Mouse (Mus musculus) midbrain, embryonic 11.5 days (tissue): Measurements from ENCODE around the gene Cxcl12. TPM values are rescaled to one million over a fixed set of nuclear protein-coding genes. Genes with fewer than 3 reads are reported as not detected.

Source experiments
- ATAC-seq: fragments of 200-750 bp; cut with Nextera tagmentation; 2 replicates; pipeline ENCODE4 v1.8.0; 2017; ENCODE audit warnings: moderate TSS enrichment, moderate library complexity; ENCODE audit not compliant: low FRiP score
- DNase-seq: peaks from one replicate; pipeline ENCODE4 v3.0.0; 2015; ENCODE audit warnings: low spot score; ENCODE audit errors: missing footprints
- H3K27ac ChIP-seq: fragments of 300-500 bp; sonication (generic); 2 replicates; pipeline ENCODE4 v1.5.1; 2014; ENCODE audit warnings: low read depth, low read length
- H3K27me3 ChIP-seq: fragments of 300-500 bp; sonication (generic); 2 replicates; pipeline ENCODE4 v1.6.1; 2014; ENCODE audit warnings: mild to moderate bottlenecking, low read length, moderate library complexity, mixed read lengths; ENCODE audit not compliant: control insufficient read depth, insufficient read depth
- H3K36me3 ChIP-seq: fragments of 300-500 bp; sonication (generic); 2 replicates; pipeline ENCODE4 v1.6.1; 2014; ENCODE audit warnings: mild to moderate bottlenecking, low read length, moderate library complexity, mixed read lengths; ENCODE audit not compliant: control insufficient read depth, insufficient read depth
- H3K4me1 ChIP-seq: fragments of 300-500 bp; sonication (generic); 2 replicates; pipeline ENCODE4 v1.6.1; 2014; ENCODE audit warnings: low read length; ENCODE audit not compliant: control insufficient read depth, insufficient read depth
- H3K4me2 ChIP-seq: fragments of 300-500 bp; sonication (generic); 2 replicates; pipeline ENCODE4 v1.6.1; 2014; ENCODE audit warnings: mild to moderate bottlenecking, moderate library complexity
- H3K4me3 ChIP-seq: fragments of 300-500 bp; sonication (generic); 2 replicates; pipeline ENCODE4 v1.5.1; 2014; ENCODE audit warnings: low read depth, low read length
- H3K9ac ChIP-seq: fragments of 300-500 bp; sonication (generic); 2 replicates; pipeline ENCODE4 v1.6.1; 2014; ENCODE audit warnings: low read length
- H3K9me3 ChIP-seq: fragments of 300-500 bp; sonication (generic); 2 replicates; pipeline ENCODE4 v1.6.1; 2016; ENCODE audit warnings: low read length; ENCODE audit not compliant: control insufficient read depth
- WGBS: fragments of 180-500 bp; shearing (Covaris S2); extraction: QIAGEN DNeasy Blood & Tissue Kit; methylation state at CpG from one replicate; pipeline ENCODE4 v1.1.7; 2014; 5-methylcytosine and 5-hydroxymethylcytosine counted together
- polyA plus RNA-seq: library from polyadenylated mRNA; unstranded; fragments of >200 nt; fragmentation: Nextera tagmentation; extraction: Ambion mirVana; gene quantifications from 2 replicates; pipeline ENCODE4 v1.2.1, GENCODE M21; 2014

The Cxcl12 gene
- polyA plus RNA-seq, result 70.9 and 79.2 TPM in 2 replicates

- under 1% methylated on average over 57 of the region's 64 CpGs for WGBS
- ATAC-seq (peak; percentile 63), DNase-seq (peak; percentile 96)
- no peak within 1 kb of the TSS for H3K27ac ChIP-seq
- peak within 1 kb of the TSS; percentile 65 for H3K9ac ChIP-seq
- H3K36me3 ChIP-seq, result no peaks in the 10 kb centered on the region
- no peaks in the 10 kb centered on the region for H3K9me3 ChIP-seq
- H3K4me3 ChIP-seq, result peak within 1 kb of the TSS; percentile 56
- peaks cover 16% of the 10 kb centered on the region for H3K4me1 ChIP-seq
- H3K4me2 ChIP-seq, result peak within 1 kb of the TSS; percentile 94
- H3K27me3 ChIP-seq, result peaks cover 48% of the 10 kb centered on the region
These were observed at the start of gene Cxcl12 for GRCm38 (mm10) chr6:117168321-117169011. Gene Cxcl12 (plus strand): TSS chr6:117168535.

DNA sequence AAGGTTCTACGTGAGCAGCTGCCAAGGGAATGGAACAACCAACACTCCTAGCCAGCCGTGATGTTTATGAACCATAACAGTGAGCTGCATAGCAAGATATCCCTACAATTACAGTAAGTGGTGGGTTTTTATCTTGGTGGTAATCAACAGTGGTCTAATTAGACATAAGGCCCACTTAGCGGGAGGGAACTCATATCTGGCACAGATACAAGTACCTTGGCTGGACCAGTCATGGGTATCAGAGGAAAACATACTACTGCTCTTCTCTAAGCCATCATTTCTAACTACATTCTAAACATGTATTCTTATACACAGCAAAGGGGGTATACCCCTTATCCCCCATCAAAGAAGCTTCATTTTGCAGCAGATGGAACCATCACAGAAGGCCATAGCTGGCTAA, 46.3 kb upstream of the Cxcl12 start:
- Histone ChIP-seq H3K4me2 (no peak overlapping the region), H3K27me3 (no peaks in the 10 kb centered on the region), H3K9ac (no peak overlapping the region), H3K4me1 (no peaks in the 10 kb centered on the region), H3K27ac (no peak overlapping the region), H3K4me3 (no peak overlapping the region), H3K9me3 (no peaks in the 10 kb centered on the region), H3K36me3 (no peaks in the 10 kb centered on the region)
- DNase-seq (no peak), ATAC-seq (no peak)
- 95% methylated on average over 3 of the region's 3 CpGs for WGBS

GRCm38 (mm10) chr6:117126356-117126755, 42.0 kb upstream of the Cxcl12 start:
- WGBS, result 91% methylated on average over 1 of the region's 1 CpGs
- DNase-seq (no peak), ATAC-seq (no peak)
- Histone ChIP-seq H3K9ac (no peak overlapping the region), H3K4me1 (no peaks in the 10 kb centered on the region), H3K27me3 (no peaks in the 10 kb centered on the region), H3K4me3 (no peak overlapping the region), H3K4me2 (no peak overlapping the region), H3K9me3 (no peaks in the 10 kb centered on the region), H3K36me3 (no peaks in the 10 kb centered on the region), H3K27ac (no peak overlapping the region)

- ATAC-seq, result no peak
- no peaks in the 10 kb centered on the region for H3K36me3 ChIP-seq
- DNase-seq, result no peak
- H3K9ac ChIP-seq, result no peak overlapping the region
- no peak overlapping the region for H3K4me2 ChIP-seq
- H3K9me3 ChIP-seq, result no peaks in the 10 kb centered on the region
- no peak overlapping the region for H3K27ac ChIP-seq
- H3K27me3 ChIP-seq, result no peaks in the 10 kb centered on the region
- no peaks in the 10 kb centered on the region for H3K4me1 ChIP-seq
- H3K4me3 ChIP-seq, result no peak overlapping the region
- WGBS, result 90% methylated on average over 4 of the region's 4 CpGs
These were observed 38.9 kb upstream of the Cxcl12 start for GRCm38 (mm10) chr6:117129443-117129842.

GRCm38 (mm10) chr6:117130680-117131111, 37.6 kb upstream of the Cxcl12 start:
- no peaks in the 10 kb centered on the region for H3K36me3 ChIP-seq
- WGBS, result 51% methylated on average over 15 of the region's 15 CpGs
- H3K9me3 ChIP-seq, result no peaks in the 10 kb centered on the region
- no peak for ATAC-seq
- no peak overlapping the region for H3K9ac ChIP-seq
- H3K27me3 ChIP-seq, result no peaks in the 10 kb centered on the region
- no peak overlapping the region for H3K27ac ChIP-seq
- H3K4me2 ChIP-seq, result no peak overlapping the region
- DNase-seq, result peak; percentile 83
- no peak overlapping the region for H3K4me3 ChIP-seq
- no peaks in the 10 kb centered on the region for H3K4me1 ChIP-seq

- Histone ChIP-seq H3K27ac (no peak overlapping the region), H3K9me3 (no peaks in the 10 kb centered on the region), H3K4me3 (no peak overlapping the region), H3K4me1 (no peaks in the 10 kb centered on the region), H3K9ac (no peak overlapping the region), H3K27me3 (no peaks in the 10 kb centered on the region), H3K4me2 (no peak overlapping the region), H3K36me3 (no peaks in the 10 kb centered on the region)
- WGBS, result 89% methylated on average over 4 of the region's 4 CpGs
- no peak for DNase-seq
- no peak for ATAC-seq
These were observed 33.8 kb upstream of the Cxcl12 start for GRCm38 (mm10) chr6:117134526-117134925.

- WGBS, result 91% methylated on average over 2 of the region's 2 CpGs
- H3K36me3 ChIP-seq, result no peaks in the 10 kb centered on the region
- no peak overlapping the region for H3K9ac ChIP-seq
- no peak overlapping the region for H3K4me3 ChIP-seq
- no peak for ATAC-seq
- no peak overlapping the region for H3K27ac ChIP-seq
- H3K4me2 ChIP-seq, result no peak overlapping the region
- H3K9me3 ChIP-seq, result no peaks in the 10 kb centered on the region
- DNase-seq, result no peak
- H3K4me1 ChIP-seq, result no peaks in the 10 kb centered on the region
- H3K27me3 ChIP-seq, result no peaks in the 10 kb centered on the region
These were observed 30.6 kb upstream of the Cxcl12 start for GRCm38 (mm10) chr6:117137735-117138134.

GRCm38 (mm10) chr6:117140907-117141306, 27.4 kb upstream of the Cxcl12 start:
- no peak overlapping the region for H3K4me3 ChIP-seq
- ATAC-seq (no peak), DNase-seq (no peak)
- no peaks in the 10 kb centered on the region for H3K9me3 ChIP-seq
- no peaks in the 10 kb centered on the region for H3K4me1 ChIP-seq
- no peak overlapping the region for H3K27ac ChIP-seq
- H3K36me3 ChIP-seq, result no peaks in the 10 kb centered on the region
- 94% methylated on average over 4 of the region's 4 CpGs for WGBS
- no peak overlapping the region for H3K9ac ChIP-seq
- H3K27me3 ChIP-seq, result no peaks in the 10 kb centered on the region
- no peak overlapping the region for H3K4me2 ChIP-seq

DNA sequence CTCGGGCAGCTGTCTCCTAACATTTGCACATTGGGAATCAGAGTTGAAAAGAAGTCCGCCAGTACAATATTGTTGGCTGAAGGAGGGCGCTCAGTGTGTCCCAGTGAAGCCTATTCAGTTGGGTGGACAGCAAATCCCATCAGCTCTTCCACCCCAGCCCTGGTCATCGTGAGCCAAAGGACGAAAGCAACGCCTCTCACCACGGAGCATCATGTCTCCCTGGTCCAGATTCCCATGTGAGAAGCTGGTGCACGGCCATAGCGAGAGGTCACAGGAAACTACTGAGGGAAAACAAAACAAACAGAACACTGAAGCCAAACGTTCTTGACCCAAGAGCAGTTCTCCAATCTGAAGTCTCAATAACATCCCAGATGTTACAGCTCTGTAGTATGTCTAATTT, 21.4 kb upstream of the Cxcl12 start:
- Histone ChIP-seq H3K9ac (no peak overlapping the region), H3K27ac (no peak overlapping the region), H3K36me3 (no peaks in the 10 kb centered on the region), H3K4me2 (no peak overlapping the region), H3K4me1 (no peaks in the 10 kb centered on the region), H3K27me3 (no peaks in the 10 kb centered on the region), H3K9me3 (no peaks in the 10 kb centered on the region), H3K4me3 (no peak overlapping the region)
- 83% methylated on average over 10 of the region's 10 CpGs for WGBS
- DNase-seq (peak; percentile 57), ATAC-seq (no peak)
